Mouse (Mus musculus) cerebellum, adult 2 months (tissue): ENCODE results near the gene Tmem238.

Source experiments
- CTCF ChIP-seq: fragments of 200-500 bp; IDR thresholded peaks from 2 replicates; pipeline ENCODE4 v1.5.1; 2011; ENCODE audit warnings: low read depth, mild to moderate bottlenecking, control low read depth, low read length, moderate library complexity, borderline replicate concordance; ENCODE audit not compliant: insufficient read depth
- POLR2A ChIP-seq: fragments of 200-500 bp; IDR thresholded peaks from 2 replicates; pipeline ENCODE4 v1.6.1; 2011; ENCODE audit warnings: low read length, control low read depth, borderline replicate concordance; ENCODE audit not compliant: insufficient read depth

DNA sequence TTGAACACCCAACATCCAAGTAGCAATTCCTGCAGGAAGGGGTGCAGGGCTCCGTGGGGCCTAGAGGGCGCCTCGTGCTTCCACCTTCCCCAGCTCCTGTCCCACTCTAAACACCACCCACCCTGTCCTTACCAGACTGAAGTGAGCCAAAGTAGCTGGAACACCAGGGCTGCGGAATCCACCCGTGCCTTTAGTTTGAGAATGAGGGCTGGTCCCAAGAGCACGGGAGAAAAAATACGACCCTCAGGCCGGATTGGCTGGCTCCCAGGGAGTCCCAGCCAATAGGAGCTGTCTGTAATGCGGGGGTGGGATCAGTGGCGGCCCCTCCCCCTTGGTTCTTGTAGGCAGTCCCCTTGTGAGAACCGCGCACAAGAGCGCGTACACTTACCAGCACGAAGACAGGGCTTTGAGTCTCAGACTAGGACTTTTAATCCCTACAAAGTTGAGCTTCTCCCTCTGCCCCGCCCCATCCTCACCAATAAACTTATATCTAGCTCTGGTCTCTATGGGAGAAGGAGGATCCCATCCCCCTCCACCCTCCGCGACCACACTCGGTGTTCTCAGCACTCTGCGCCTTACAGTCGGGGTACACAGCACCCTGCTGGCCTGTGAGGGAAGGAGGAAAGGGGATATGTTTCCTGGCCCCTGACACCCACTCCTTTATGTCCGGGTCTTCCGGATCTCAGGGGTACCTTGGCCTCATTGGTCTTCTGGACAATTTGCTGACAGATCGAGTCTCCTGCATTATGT lies 36.5 kb downstream of the Tmem238 start, which contains the start of gene Cox6b2:
- TF ChIP-seq CTCF, result no peak
- no peak for TF ChIP-seq POLR2A
